Mouse (Mus musculus): ENCODE results near the gene Zfp69.

- no peak; the same call in 1 of the 2 replicates for TF ChIP-seq CTCF (IDR thresholded peaks at IDR 0.05)
- TF ChIP-seq EP300 (IDR thresholded peaks at IDR 0.05; ENCODE audit: insufficient read depth, low read depth, low read length): 0 out of 2 replicates have a peak, but pooled peaks have one; percentile 36
- TF ChIP-seq POLR2A (IDR thresholded peaks at IDR 0.05; ENCODE audit: insufficient read depth, low read depth, low read length): no peak
Measured at GRCm38 (mm10) chr4:120986446-120986845, 34.9 kb upstream of the Zfp69 start.

All from heart, adult 2 months (tissue).